Mouse (Mus musculus) limb, embryonic 12.5 days (tissue): Measurements from ENCODE around the gene Plscr4. TPM values are rescaled to one million over a fixed set of nuclear protein-coding genes. Genes with fewer than 3 reads are reported as not detected.

Experiments used
- ATAC-seq: fragments of 200-750 bp; cut with Nextera tagmentation; 2 replicates; pipeline ENCODE4 v1.8.0; 2017; ENCODE audit warnings: low read depth, moderate TSS enrichment; ENCODE audit not compliant: insufficient number of reproducible peaks, insufficient read depth, low FRiP score, low TSS enrichment
- H3K27ac ChIP-seq: fragments of 300-500 bp; sonication (generic); 2 replicates; pipeline ENCODE4 v1.5.1; 2016; ENCODE audit warnings: mild to moderate bottlenecking, moderate library complexity
- H3K27me3 ChIP-seq: fragments of 300-500 bp; sonication (generic); 2 replicates; pipeline ENCODE4 v1.6.1; 2016; ENCODE audit warnings: mild to moderate bottlenecking, moderate library complexity
- H3K36me3 ChIP-seq: fragments of 300-500 bp; sonication (generic); 2 replicates; pipeline ENCODE4 v1.6.1; 2016; ENCODE audit warnings: mild to moderate bottlenecking, moderate library complexity
- H3K4me1 ChIP-seq: fragments of 300-500 bp; sonication (generic); replicated peaks from 2 replicates; pipeline ENCODE4 v1.6.1; 2016
- H3K4me2 ChIP-seq: fragments of 300-500 bp; sonication (generic); 2 replicates; pipeline ENCODE4 v1.6.1; 2016; ENCODE audit warnings: mild to moderate bottlenecking, moderate library complexity
- H3K4me3 ChIP-seq: fragments of 300-500 bp; sonication (generic); replicated peaks from 2 replicates; pipeline ENCODE4 v1.5.1; 2016; ENCODE audit warnings: mild to moderate bottlenecking
- H3K9ac ChIP-seq: fragments of 300-500 bp; sonication (generic); replicated peaks from 2 replicates; pipeline ENCODE4 v1.6.1; 2016; ENCODE audit warnings: mild to moderate bottlenecking, moderate library complexity
- H3K9me3 ChIP-seq: fragments of 300-500 bp; sonication (generic); 2 replicates; pipeline ENCODE4 v1.6.1; 2016; ENCODE audit warnings: mild to moderate bottlenecking, moderate library complexity
- WGBS: fragments of 180-500 bp; shearing (Covaris S2); methylation state at CpG from one replicate; pipeline ENCODE4 v1.1.7; 2016; 5-methylcytosine and 5-hydroxymethylcytosine counted together
- polyA plus RNA-seq: library from polyadenylated mRNA; unstranded; fragments of >200 nt; fragmentation: Nextera tagmentation; extraction: Ambion mirVana; gene quantifications from 2 replicates; pipeline ENCODE4 v1.2.1, GENCODE M21; 2016

The Plscr4 gene
- polyA plus RNA-seq, 1 experiment from 2014 or later: 1.6 TPM

- H3K36me3 ChIP-seq: no peaks in the 10 kb centered on the region
- no peak overlapping the region for H3K4me3 ChIP-seq
- H3K4me1 ChIP-seq: 0 out of 2 replicates have a peak, but pooled peaks cover 2% of the 10 kb centered on the region
- no peak overlapping the region for H3K27ac ChIP-seq
- H3K9ac ChIP-seq: no peak overlapping the region
- peaks cover 9% of the 10 kb centered on the region for H3K9me3 ChIP-seq
- H3K4me2 ChIP-seq: no peak overlapping the region
- H3K27me3 ChIP-seq: no peaks in the 10 kb centered on the region
- no peak for ATAC-seq
Measured at GRCm38 (mm10) chr9:92511696-92512095, 54.5 kb downstream of the Plscr4 start.

GRCm38 (mm10) chr9:92517036-92517435, 59.9 kb downstream of the Plscr4 start:
- Histone ChIP-seq H3K4me1 (no peaks in the 10 kb centered on the region), H3K4me2 (no peak overlapping the region), H3K9me3 (peaks cover 25% of the 10 kb centered on the region), H3K27me3 (no peaks in the 10 kb centered on the region), H3K27ac (no peak overlapping the region), H3K36me3 (0 out of 2 replicates have a peak, but pooled peaks cover 2% of the 10 kb centered on the region), H3K9ac (no peak overlapping the region), H3K4me3 (no peak overlapping the region)
- no peak for ATAC-seq
- WGBS: 92% methylated on average over 12 of the region's 12 CpGs

GRCm38 (mm10) chr9:92520751-92521150, 63.6 kb downstream of the Plscr4 start:
- H3K4me1 ChIP-seq: no peaks in the 10 kb centered on the region
- no peak overlapping the region for H3K9ac ChIP-seq
- H3K27me3 ChIP-seq: no peaks in the 10 kb centered on the region
- no peak overlapping the region for H3K4me2 ChIP-seq
- H3K27ac ChIP-seq: no peak overlapping the region
- H3K9me3 ChIP-seq: peaks cover 16% of the 10 kb centered on the region
- no peak overlapping the region for H3K4me3 ChIP-seq
- WGBS: 90% methylated on average over 10 of the region's 10 CpGs
- ATAC-seq: no peak
- 0 out of 2 replicates have a peak, but pooled peaks cover 2% of the 10 kb centered on the region for H3K36me3 ChIP-seq

- H3K4me3 ChIP-seq: no peak overlapping the region
- H3K27ac ChIP-seq: no peak overlapping the region
- peaks cover 5% of the 10 kb centered on the region for H3K9me3 ChIP-seq
- no peak overlapping the region for H3K9ac ChIP-seq
- no peaks in the 10 kb centered on the region for H3K27me3 ChIP-seq
- no peaks in the 10 kb centered on the region for H3K36me3 ChIP-seq
- H3K4me1 ChIP-seq: no peaks in the 10 kb centered on the region
- 76% methylated on average over 4 of the region's 4 CpGs for WGBS
- H3K4me2 ChIP-seq: no peak overlapping the region
- ATAC-seq: no peak
Measured at GRCm38 (mm10) chr9:92524506-92524905, 67.3 kb downstream of the Plscr4 start.

- no peaks in the 10 kb centered on the region for H3K9me3 ChIP-seq
- H3K9ac ChIP-seq: no peak overlapping the region
- H3K36me3 ChIP-seq: no peaks in the 10 kb centered on the region
- H3K4me2 ChIP-seq: no peak overlapping the region
- H3K27ac ChIP-seq: no peak overlapping the region
- WGBS: 55% methylated on average over 3 of the region's 3 CpGs
- H3K27me3 ChIP-seq: no peaks in the 10 kb centered on the region
- no peak for ATAC-seq
- no peak overlapping the region for H3K4me3 ChIP-seq
- 0 out of 2 replicates have a peak, but pooled peaks cover 3% of the 10 kb centered on the region for H3K4me1 ChIP-seq
Measured at GRCm38 (mm10) chr9:92530055-92530454, 72.9 kb downstream of the Plscr4 start.

- Histone ChIP-seq H3K9me3 (no peaks in the 10 kb centered on the region), H3K9ac (no peak overlapping the region), H3K36me3 (no peaks in the 10 kb centered on the region), H3K27me3 (no peaks in the 10 kb centered on the region), H3K4me1 (peaks cover 13% of the 10 kb centered on the region), H3K4me3 (no peak overlapping the region), H3K4me2 (no peak overlapping the region), H3K27ac (no peak overlapping the region)
- 81% methylated on average over 6 of the region's 6 CpGs for WGBS
- ATAC-seq: no peak
Measured at GRCm38 (mm10) chr9:92537735-92538134, 80.6 kb downstream of the Plscr4 start.

GRCm38 (mm10) chr9:92538216-92538615, 81.0 kb downstream of the Plscr4 start:
- H3K27me3 ChIP-seq: no peaks in the 10 kb centered on the region
- H3K27ac ChIP-seq: no peak overlapping the region
- H3K4me2 ChIP-seq: no peak overlapping the region
- no peak overlapping the region for H3K9ac ChIP-seq
- WGBS: 83% methylated on average over 6 of the region's 6 CpGs
- H3K4me1 ChIP-seq: peaks cover 13% of the 10 kb centered on the region
- H3K4me3 ChIP-seq: no peak overlapping the region
- no peaks in the 10 kb centered on the region for H3K9me3 ChIP-seq
- no peaks in the 10 kb centered on the region for H3K36me3 ChIP-seq
- no peak for ATAC-seq

Other genes starting within 250 kb of the Plscr4 start
- 27.1 and 27.2 TPM in 2 replicates for gene Plscr1, start 207.6 kb upstream of the Plscr4 start, polyA plus RNA-seq
- gene Plscr2, start 181.8 kb upstream of the Plscr4 start, polyA plus RNA-seq: 0.52 and 0.73 TPM in 2 replicates
- gene 1700057G04Rik, start 148.0 kb upstream of the Plscr4 start, polyA plus RNA-seq: not detected in 2 replicates
- 51.5 and 52.2 TPM in 2 replicates for gene Plod2, start 84.8 kb downstream of the Plscr4 start, polyA plus RNA-seq